Mouse (Mus musculus) midbrain, embryonic 14.5 days (tissue): Measurements from ENCODE around the gene Baz1b. TPM values are rescaled to one million over a fixed set of nuclear protein-coding genes. Genes with fewer than 3 reads are reported as not detected.

Experiments used
- ATAC-seq: fragments of 200-750 bp; cut with Nextera tagmentation; 2 replicates; pipeline ENCODE4 v1.8.0; 2017; ENCODE audit warnings: moderate number of reproducible peaks, moderate library complexity; ENCODE audit not compliant: low FRiP score, low TSS enrichment
- DNase-seq: peaks from one replicate; pipeline ENCODE4 v3.0.0-alpha.2; 2015
- H3K27ac ChIP-seq: fragments of 300-500 bp; sonication (generic); replicated peaks from 2 replicates; pipeline ENCODE4 v1.5.1; 2014; ENCODE audit warnings: mild to moderate bottlenecking, low read depth, low read length, moderate library complexity
- H3K27me3 ChIP-seq: fragments of 300-500 bp; sonication (generic); 2 replicates; pipeline ENCODE4 v1.6.1; 2014; ENCODE audit warnings: low read length, control low read depth, mixed read lengths; ENCODE audit not compliant: control insufficient read depth, insufficient read depth
- H3K36me3 ChIP-seq: fragments of 300-500 bp; sonication (generic); 2 replicates; pipeline ENCODE4 v1.6.1; 2014; ENCODE audit warnings: low read length, control low read depth; ENCODE audit not compliant: control insufficient read depth, insufficient read depth
- H3K4me1 ChIP-seq: fragments of 300-500 bp; sonication (generic); 2 replicates; pipeline ENCODE4 v1.6.1; 2014; ENCODE audit warnings: mild to moderate bottlenecking, antibody characterized with exemption, low read length, control low read depth; ENCODE audit not compliant: control insufficient read depth, insufficient read depth
- H3K4me2 ChIP-seq: fragments of 300-500 bp; sonication (generic); 2 replicates; pipeline ENCODE4 v1.6.1; 2014; ENCODE audit warnings: mild to moderate bottlenecking, low read length, moderate library complexity
- H3K4me3 ChIP-seq: fragments of 300-500 bp; sonication (generic); replicated peaks from 2 replicates; pipeline ENCODE4 v1.5.1; 2014; ENCODE audit warnings: low read depth, low read length
- H3K9ac ChIP-seq: fragments of 300-500 bp; sonication (generic); replicated peaks from 2 replicates; pipeline ENCODE4 v1.6.1; 2014; ENCODE audit warnings: mild to moderate bottlenecking, low read length, moderate library complexity
- H3K9me3 ChIP-seq: fragments of 300-500 bp; sonication (generic); 2 replicates; pipeline ENCODE4 v1.6.1; 2016; ENCODE audit warnings: low read length, control low read depth, mixed read lengths; ENCODE audit not compliant: control insufficient read depth
- WGBS: fragments of 180-500 bp; shearing (Covaris S2); extraction: QIAGEN DNeasy Blood & Tissue Kit; methylation state at CpG from one replicate; pipeline ENCODE4 v1.1.7; 2014; 5-methylcytosine and 5-hydroxymethylcytosine counted together
- polyA plus RNA-seq: library from polyadenylated mRNA; unstranded; fragments of >200 nt; fragmentation: Nextera tagmentation; extraction: Ambion mirVana; gene quantifications from 2 replicates; pipeline ENCODE4 v1.2.1, GENCODE M21; 2014

Baz1b gene
- polyA plus RNA-seq: 30.1 and 43.9 TPM in 2 replicates

DNA sequence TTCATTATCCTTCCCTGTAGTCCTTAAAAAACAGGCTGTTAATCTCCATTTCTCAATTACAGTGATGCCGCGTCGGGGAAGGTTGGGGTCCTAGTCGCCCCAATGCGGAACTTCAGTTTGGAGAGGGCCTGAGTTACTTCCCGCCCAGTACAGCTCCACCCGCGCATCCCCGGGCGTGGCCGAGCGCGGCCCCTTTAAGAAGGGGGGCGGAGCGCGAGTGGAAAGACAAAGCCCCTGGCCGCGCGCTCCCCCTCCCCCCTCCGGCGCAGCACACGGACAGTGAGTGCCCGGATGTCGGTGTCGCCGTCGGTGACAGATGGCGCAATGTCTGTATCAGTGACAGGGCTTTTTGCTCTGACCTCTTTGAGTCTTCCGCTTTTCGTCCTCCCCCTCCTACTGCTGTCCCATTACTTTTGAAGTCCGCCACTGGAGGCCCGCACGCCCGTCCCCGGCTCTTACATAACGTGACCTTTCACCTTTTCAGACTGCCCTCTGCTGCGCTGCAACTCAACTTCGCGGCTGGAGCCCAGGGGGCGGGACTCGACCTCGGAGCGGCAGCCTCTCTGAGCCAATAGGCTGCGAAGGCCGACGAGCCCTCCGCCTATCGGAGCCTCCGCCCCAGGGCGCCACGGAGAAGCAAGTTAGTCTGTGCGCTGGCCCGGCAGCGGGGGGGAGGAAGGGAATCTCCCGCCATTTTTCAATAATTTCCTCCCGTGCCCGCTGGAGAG lies at the start of gene Baz1b:
TSS of gene Baz1b (plus strand) at position 644 of the 728 bp plus-strand sequence.
- H3K9me3 ChIP-seq: no peaks in the 10 kb centered on the region
- ATAC-seq: peak; percentile 96
- H3K27me3 ChIP-seq: no peaks in the 10 kb centered on the region
- peak; percentile 99 for DNase-seq
- peak within 1 kb of the TSS; percentile 80 for H3K4me2 ChIP-seq
- peaks cover 21% of the 10 kb centered on the region for H3K36me3 ChIP-seq
- H3K4me3 ChIP-seq: peak within 1 kb of the TSS; percentile 97
- H3K27ac ChIP-seq: peak within 1 kb of the TSS; percentile 94
- H3K4me1 ChIP-seq: peaks cover 21% of the 10 kb centered on the region
- H3K9ac ChIP-seq: peak within 1 kb of the TSS; percentile 94
- WGBS: under 1% methylated on average over 57 of the region's 57 CpGs

- WGBS: 74% methylated on average over 2 of the region's 2 CpGs
- Histone ChIP-seq H3K4me1 (no peaks in the 10 kb centered on the region), H3K36me3 (no peaks in the 10 kb centered on the region), H3K4me3 (no peak overlapping the region), H3K27ac (no peak overlapping the region), H3K27me3 (no peaks in the 10 kb centered on the region), H3K9me3 (no peaks in the 10 kb centered on the region), H3K4me2 (no peak overlapping the region), H3K9ac (no peak overlapping the region)
- ATAC-seq (no peak), DNase-seq (no peak)
These were observed 47.2 kb upstream of the Baz1b start for GRCm38 (mm10) chr5:135139881-135140280.

GRCm38 (mm10) chr5:135144469-135144868 lies 42.6 kb upstream of the Baz1b start:
- no peak overlapping the region for H3K9ac ChIP-seq

GRCm38 (mm10) chr5:135145532-135145931 lies 41.5 kb upstream of the Baz1b start:
- no peak for ATAC-seq
- DNase-seq: no peak
- no peak overlapping the region for H3K4me2 ChIP-seq
- no peaks in the 10 kb centered on the region for H3K27me3 ChIP-seq
- no peak overlapping the region for H3K4me3 ChIP-seq
- H3K9me3 ChIP-seq: no peaks in the 10 kb centered on the region
- H3K9ac ChIP-seq: no peak overlapping the region
- no peaks in the 10 kb centered on the region for H3K36me3 ChIP-seq
- H3K4me1 ChIP-seq: peaks cover 12% of the 10 kb centered on the region; the same call in 1 of the 2 replicates
- no peak overlapping the region for H3K27ac ChIP-seq
- 85% methylated on average over 3 of the region's 3 CpGs for WGBS

More at GRCm38 (mm10) chr5:135144469-135144868, 42.6 kb upstream of the Baz1b start:
- Histone ChIP-seq H3K9me3 (no peaks in the 10 kb centered on the region), H3K27ac (no peak overlapping the region), H3K36me3 (no peaks in the 10 kb centered on the region), H3K4me2 (no peak overlapping the region), H3K4me1 (0 out of 2 replicates have a peak, but pooled peaks cover 8% of the 10 kb centered on the region), H3K27me3 (no peaks in the 10 kb centered on the region), H3K4me3 (no peak overlapping the region)
- DNase-seq (no peak), ATAC-seq (no peak)
- WGBS: 64% methylated on average over 4 of the region's 4 CpGs

DNA sequence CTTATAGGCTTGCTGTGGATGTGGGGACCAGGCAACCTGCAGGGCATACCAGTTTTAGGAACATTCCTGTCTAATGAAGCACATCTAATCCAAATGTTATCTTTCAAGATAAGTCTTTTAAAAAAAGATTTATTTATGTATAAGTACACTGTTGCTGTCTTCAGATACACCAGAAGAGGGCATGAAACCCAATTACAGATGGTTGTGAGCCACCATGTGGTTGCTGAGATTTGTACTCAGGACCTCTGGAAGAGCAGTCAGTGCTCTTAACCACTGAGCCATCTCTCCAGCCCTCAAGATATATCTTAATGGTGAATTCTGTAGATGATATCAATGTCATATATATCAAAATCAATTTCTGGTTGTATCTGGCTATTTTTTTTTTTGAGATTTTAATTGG lies 41.1 kb upstream of the Baz1b start:
- H3K36me3 ChIP-seq: no peaks in the 10 kb centered on the region
- no peak overlapping the region for H3K9ac ChIP-seq
- no peak overlapping the region for H3K27ac ChIP-seq
- peaks cover 12% of the 10 kb centered on the region; the same call in 1 of the 2 replicates for H3K4me1 ChIP-seq
- H3K27me3 ChIP-seq: no peaks in the 10 kb centered on the region
- DNase-seq (no peak), ATAC-seq (no peak)
- no peak overlapping the region for H3K4me2 ChIP-seq
- no peak overlapping the region for H3K4me3 ChIP-seq
- no peaks in the 10 kb centered on the region for H3K9me3 ChIP-seq

- H3K4me3 ChIP-seq: peak overlapping the region; percentile 71
- WGBS: under 1% methylated on average over 13 of the region's 13 CpGs
- H3K36me3 ChIP-seq: 0 out of 2 replicates have a peak, but pooled peaks cover 3% of the 10 kb centered on the region
- no peaks in the 10 kb centered on the region for H3K9me3 ChIP-seq
- H3K4me2 ChIP-seq: peak overlapping the region; percentile 84
- H3K27me3 ChIP-seq: no peaks in the 10 kb centered on the region
- H3K27ac ChIP-seq: peak overlapping the region; percentile 82; the same call in 1 of the 2 replicates
- ATAC-seq (no peak), DNase-seq (no peak)
- peaks cover 12% of the 10 kb centered on the region; the same call in 1 of the 2 replicates for H3K4me1 ChIP-seq
- H3K9ac ChIP-seq: peak overlapping the region; percentile 55; the same call in 1 of the 2 replicates
These were observed 38.4 kb upstream of the Baz1b start for GRCm38 (mm10) chr5:135148715-135149052.

DNA sequence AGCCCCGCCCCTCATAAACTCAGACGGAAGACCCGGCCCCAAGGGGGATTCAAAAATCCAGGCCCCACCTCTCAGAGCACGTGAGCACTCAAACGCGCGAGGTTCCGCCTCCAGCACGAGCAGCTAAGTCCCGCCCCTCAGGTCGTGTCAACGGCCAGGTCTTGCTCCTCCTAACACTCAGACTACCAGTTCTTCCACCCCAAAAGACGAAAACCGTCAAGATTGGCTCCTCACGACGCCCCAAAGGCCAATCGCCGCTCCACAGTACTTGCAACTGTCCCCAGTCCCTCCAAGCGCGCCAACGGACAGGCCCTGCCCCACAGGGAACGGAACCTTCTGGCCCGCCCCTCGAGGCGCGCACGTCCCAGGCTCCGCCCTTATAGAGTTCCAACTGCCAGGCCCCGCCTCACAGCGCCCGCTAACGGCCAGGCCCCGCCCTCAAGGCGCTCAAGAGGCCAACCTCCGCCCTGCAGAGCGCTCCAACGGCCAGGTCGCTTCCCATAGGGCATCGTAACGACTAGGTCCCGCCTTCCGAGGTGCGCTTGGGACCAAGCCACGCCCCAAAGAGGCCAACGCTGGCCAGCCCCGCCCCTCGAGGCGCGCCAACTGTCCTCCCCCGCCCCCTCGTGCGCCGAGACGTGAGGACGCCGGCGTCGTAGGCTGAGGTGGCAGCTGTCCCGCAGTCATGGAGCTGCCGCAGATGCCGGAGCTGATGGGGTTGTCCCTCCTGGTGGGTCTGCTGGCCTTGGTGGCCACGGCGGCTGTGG lies 37.8 kb upstream of the Baz1b start, which contains the start of gene Tbl2:
TSS of gene Tbl2 (plus strand) at position 605 of the 767 bp plus-strand sequence.
- Histone ChIP-seq H3K36me3 (peaks cover 8% of the 10 kb centered on the region), H3K27ac (peak within 1 kb of the TSS; percentile 82), H3K9ac (peak within 1 kb of the TSS; percentile 69), H3K4me2 (peak within 1 kb of the TSS; percentile 84), H3K27me3 (no peaks in the 10 kb centered on the region), H3K9me3 (no peaks in the 10 kb centered on the region), H3K4me1 (peaks cover 12% of the 10 kb centered on the region; the same call in 1 of the 2 replicates), H3K4me3 (peak within 1 kb of the TSS; percentile 71)
- WGBS: under 1% methylated on average over 63 of the region's 63 CpGs
- ATAC-seq (peak; percentile 98), DNase-seq (peak; percentile 98)

DNA sequence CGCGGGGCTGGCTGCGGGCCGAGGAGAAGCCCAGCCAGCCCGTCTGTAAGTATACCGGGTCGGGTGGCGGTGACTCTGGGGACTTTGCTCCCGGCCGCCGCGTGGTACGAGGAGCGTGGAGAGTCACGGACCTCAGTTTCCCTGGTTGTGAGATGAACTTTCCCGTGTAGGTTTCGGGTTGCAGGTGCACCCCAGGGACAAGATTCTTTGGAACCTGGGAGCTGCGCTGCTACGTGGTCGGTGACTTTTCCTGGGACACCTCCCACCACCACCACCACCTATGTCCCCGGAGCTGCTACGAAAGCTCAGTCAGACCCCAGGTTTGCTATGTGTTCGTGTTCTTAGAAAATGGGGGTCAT lies 37.3 kb upstream of the Baz1b start:
- Histone ChIP-seq H3K27me3 (no peaks in the 10 kb centered on the region), H3K9me3 (no peaks in the 10 kb centered on the region), H3K4me3 (peak overlapping the region; percentile 71), H3K9ac (peak overlapping the region; percentile 69), H3K4me2 (peak overlapping the region; percentile 84), H3K27ac (peak overlapping the region; percentile 82), H3K36me3 (peaks cover 12% of the 10 kb centered on the region), H3K4me1 (peaks cover 12% of the 10 kb centered on the region; the same call in 1 of the 2 replicates)
- no peak for DNase-seq
- no peak for ATAC-seq
- under 1% methylated on average over 23 of the region's 23 CpGs for WGBS
